Mouse (Mus musculus) heart, embryonic 14.5 days (tissue): ENCODE results near the gene Lgi4. TPM values are rescaled to one million over a fixed set of nuclear protein-coding genes. Genes with fewer than 3 reads are reported as not detected.

Experiments used
- ATAC-seq: fragments of 200-750 bp; cut with Nextera tagmentation; 2 replicates; pipeline ENCODE4 v1.8.0; 2017; ENCODE audit warnings: low read depth, moderate TSS enrichment; ENCODE audit not compliant: insufficient number of reproducible peaks, insufficient read depth, low FRiP score
- H3K27ac ChIP-seq, 2 experiments: fragments of 200-500 bp in 1 of 2; fragments of 300-500 bp in 1 of 2; sonication (generic) in 1 of 2; replicated peaks in 1 of 2; 2 replicates each; pipeline ENCODE4 v1.5.1; 2012 to 2014; ENCODE audit warnings: low read depth in 2 of 2, low read length in 2 of 2, control low read depth in 1 of 2, mild to moderate bottlenecking in 1 of 2, mixed read lengths in 1 of 2; ENCODE audit not compliant: control insufficient read depth in 1 of 2, insufficient read depth in 1 of 2
- H3K27me3 ChIP-seq: fragments of 300-500 bp; sonication (generic); 2 replicates; pipeline ENCODE4 v1.6.1; 2014; ENCODE audit warnings: mild to moderate bottlenecking, low read length, control low read depth; ENCODE audit not compliant: control insufficient read depth, insufficient read depth
- H3K36me3 ChIP-seq: fragments of 300-500 bp; sonication (generic); 2 replicates; pipeline ENCODE4 v1.6.1; 2014; ENCODE audit warnings: mild to moderate bottlenecking, control low read depth, low read length, mixed read lengths; ENCODE audit not compliant: control insufficient read depth, insufficient read depth
- H3K4me1 ChIP-seq, 2 experiments: fragments of 200-500 bp in 1 of 2; fragments of 300-500 bp in 1 of 2; sonication (generic) in 1 of 2; 2 replicates each; pipeline ENCODE4 v1.6.1; 2012 to 2014; ENCODE audit warnings: low read length in 2 of 2, control low read depth in 1 of 2, mixed read lengths in 1 of 2; ENCODE audit not compliant: control insufficient read depth in 2 of 2, insufficient read depth in 2 of 2
- H3K4me2 ChIP-seq: fragments of 300-500 bp; sonication (generic); 2 replicates; pipeline ENCODE4 v1.6.1; 2014; ENCODE audit warnings: mild to moderate bottlenecking, low read length
- H3K4me3 ChIP-seq, 2 experiments: fragments of 200-500 bp in 1 of 2; fragments of 300-500 bp in 1 of 2; sonication (generic) in 1 of 2; 2 replicates each; pipeline ENCODE4 v1.5.1; 2012 to 2014; ENCODE audit warnings: low read length in 2 of 2, mild to moderate bottlenecking in 2 of 2, control low read depth in 1 of 2, low read depth in 1 of 2, moderate library complexity in 1 of 2; ENCODE audit not compliant: control insufficient read depth in 1 of 2, insufficient read depth in 1 of 2
- H3K9ac ChIP-seq: fragments of 300-500 bp; sonication (generic); 2 replicates; pipeline ENCODE4 v1.6.1; 2014; ENCODE audit warnings: mild to moderate bottlenecking, low read length
- H3K9me3 ChIP-seq: fragments of 300-500 bp; sonication (generic); 2 replicates; pipeline ENCODE4 v1.6.1; 2016; ENCODE audit warnings: low read length, control low read depth; ENCODE audit not compliant: control insufficient read depth
- WGBS: fragments of 180-500 bp; shearing (Covaris S2); extraction: QIAGEN DNeasy Blood & Tissue Kit; methylation state at CpG from one replicate; pipeline ENCODE4 v1.1.7; 2014; 5-methylcytosine and 5-hydroxymethylcytosine counted together
- polyA plus RNA-seq: library from polyadenylated mRNA; unstranded; fragments of >200 nt; fragmentation: Nextera tagmentation; extraction: Ambion mirVana; gene quantifications from 2 replicates; pipeline ENCODE4 v1.2.1, GENCODE M21; 2014

Lgi4 gene
- polyA plus RNA-seq, 1 experiment from 2014 or later: not detected

- Histone ChIP-seq H3K27ac (0 out of 4 replicates have a peak overlapping the region, but pooled peaks of 1 of the 2 experiments have one; percentile 33), H3K4me2 (peak overlapping the region; percentile 69), H3K9ac (peak overlapping the region; percentile 81), H3K36me3 (no peaks in the 10 kb centered on the region), H3K4me3 (peak overlapping the region; percentile 17 to 51), H3K27me3 (peaks cover 34% of the 10 kb centered on the region), H3K4me1 (peaks cover 36 to 55% of the 10 kb centered on the region in 2 experiments), H3K9me3 (no peaks in the 10 kb centered on the region)
- ATAC-seq: no peak
- 14% methylated on average over 22 of the region's 22 CpGs for WGBS
These were observed 6.9 kb upstream of the Lgi4 start for GRCm38 (mm10) chr7:31052251-31052635.

DNA sequence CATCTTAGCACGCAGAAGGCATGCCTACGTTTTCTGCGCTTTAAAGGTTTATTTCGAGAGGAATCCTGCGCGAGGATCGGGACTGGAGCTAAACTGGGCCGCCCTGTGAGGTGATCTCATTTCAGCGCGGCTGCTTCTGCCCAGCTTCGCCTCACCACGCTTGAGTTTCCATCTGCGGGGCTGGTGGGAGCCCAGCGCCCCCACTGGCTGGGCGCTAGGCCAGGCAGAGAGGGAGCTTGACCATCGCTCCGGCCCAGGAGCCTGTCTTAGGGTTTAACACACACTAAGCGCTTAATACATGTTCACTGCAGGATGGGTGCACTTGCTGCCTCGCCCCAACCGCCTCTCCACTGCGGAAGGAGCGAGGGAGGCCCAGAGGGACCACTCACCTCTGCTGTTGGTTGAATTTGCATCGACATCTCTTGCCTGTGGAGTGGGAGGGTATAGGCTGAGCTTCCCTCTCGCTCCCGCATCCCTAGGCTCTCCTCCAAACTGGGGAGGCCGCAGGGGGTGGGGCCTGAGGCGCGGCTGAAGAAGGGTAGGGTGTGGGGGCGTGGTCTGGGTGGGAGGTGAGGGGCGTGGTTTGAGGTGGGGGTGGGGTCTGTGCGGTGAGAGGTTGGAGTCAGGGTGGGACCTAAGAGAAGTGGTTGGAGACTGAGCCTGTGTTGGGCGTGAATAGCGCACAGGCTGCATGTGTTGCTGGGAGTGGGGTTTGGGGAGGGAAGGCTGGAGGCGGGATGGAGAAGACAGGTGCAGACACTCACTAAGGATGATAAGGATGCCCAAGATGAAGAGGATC is 6.3 kb upstream of the Lgi4 start:
- WGBS: 3% methylated on average over 34 of the region's 34 CpGs
- ATAC-seq: no peak
- peaks cover 34% of the 10 kb centered on the region for H3K27me3 ChIP-seq

DNA sequence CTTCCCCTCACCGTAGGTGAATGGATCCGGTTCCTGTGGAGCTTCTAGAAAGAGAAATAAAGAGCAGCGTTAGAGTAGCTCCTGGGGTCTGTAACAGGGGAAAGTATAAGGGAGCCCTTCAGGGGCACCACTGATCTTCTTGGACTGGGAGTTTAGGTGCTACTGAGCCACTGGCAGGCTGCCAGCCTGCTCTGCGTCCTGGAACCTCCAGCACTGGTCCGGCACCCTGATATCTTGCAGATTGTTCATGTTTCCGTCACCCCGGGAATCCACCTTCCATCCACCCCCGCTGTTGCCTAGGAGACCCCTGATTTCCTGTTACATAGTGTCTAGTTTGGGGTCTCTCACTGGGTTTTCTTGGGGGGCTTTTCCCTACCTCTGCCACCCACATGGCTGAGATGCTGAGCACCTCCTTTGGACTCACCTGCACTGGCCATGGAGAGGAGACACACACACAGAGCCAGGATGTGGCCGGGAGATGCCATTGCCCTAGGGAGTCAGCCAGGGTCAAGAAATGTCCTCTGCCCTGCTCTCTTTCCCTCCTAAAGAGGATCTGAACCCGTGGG is 5.2 kb upstream of the Lgi4 start:
- H3K9ac ChIP-seq: peak overlapping the region; percentile 81
- 9% methylated on average over 10 of the region's 10 CpGs for WGBS
- peaks cover 34% of the 10 kb centered on the region for H3K27me3 ChIP-seq
- peaks cover 36 to 55% of the 10 kb centered on the region in 2 experiments for H3K4me1 ChIP-seq
- peak overlapping the region; percentile 51 to 60 for H3K4me3 ChIP-seq
- H3K36me3 ChIP-seq: no peaks in the 10 kb centered on the region
- H3K27ac ChIP-seq: peak overlapping the region; percentile 95 to 97
- peak overlapping the region; percentile 69 for H3K4me2 ChIP-seq
- H3K9me3 ChIP-seq: no peaks in the 10 kb centered on the region
- ATAC-seq: no peak

More for the DNA sequence above, 6.3 kb upstream of the Lgi4 start:
- Histone ChIP-seq H3K9ac (peak overlapping the region; percentile 81), H3K36me3 (no peaks in the 10 kb centered on the region), H3K4me1 (peaks cover 36 to 55% of the 10 kb centered on the region in 2 experiments), H3K27ac (peak overlapping the region in 1 of 2 experiments; percentile 33; a peak in 1 of 4 replicates), H3K4me3 (peak overlapping the region; percentile 51 to 60), H3K9me3 (no peaks in the 10 kb centered on the region), H3K4me2 (peak overlapping the region; percentile 69)

DNA sequence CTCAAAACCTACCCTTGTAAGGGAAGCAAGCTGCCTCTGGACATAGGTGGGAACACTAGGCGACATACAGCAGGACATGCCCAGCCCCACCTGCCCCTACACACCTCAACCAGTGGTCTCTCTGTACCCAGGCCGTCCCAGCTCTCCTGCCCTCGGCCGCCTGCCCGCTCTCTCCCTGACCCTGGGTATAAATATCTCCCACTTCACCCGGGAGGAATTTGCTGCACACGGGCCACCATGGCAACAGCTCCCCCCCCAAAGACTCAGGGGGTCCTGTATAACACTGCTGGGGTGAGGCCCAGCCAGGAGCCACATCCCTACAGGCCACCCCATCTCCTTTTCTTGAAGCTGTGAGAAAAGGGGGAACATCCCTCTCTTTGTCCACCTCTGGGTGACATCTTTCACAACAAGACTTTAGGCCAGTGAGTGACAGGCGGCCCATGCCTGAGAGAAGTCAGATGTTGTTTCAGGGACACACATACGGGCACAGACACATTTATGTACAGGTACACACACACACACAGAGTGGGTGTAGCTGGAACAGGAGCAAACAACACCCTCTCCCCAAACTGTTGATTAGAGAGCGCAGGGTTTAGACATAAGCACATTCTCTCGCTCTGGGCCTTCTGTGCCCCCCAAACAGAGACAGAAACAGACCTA is 4.4 kb upstream of the Lgi4 start:
- Histone ChIP-seq H3K9me3 (no peaks in the 10 kb centered on the region), H3K4me1 (peaks cover 38 to 51% of the 10 kb centered on the region in 2 experiments), H3K36me3 (no peaks in the 10 kb centered on the region), H3K4me2 (peak overlapping the region; percentile 69), H3K9ac (peak overlapping the region; percentile 81), H3K4me3 (peak overlapping the region; percentile 51 to 60), H3K27me3 (peaks cover 27% of the 10 kb centered on the region), H3K27ac (peak overlapping the region; percentile 95 to 97)
- WGBS: 16% methylated on average over 11 of the region's 11 CpGs
- peak; percentile 36 for ATAC-seq

DNA sequence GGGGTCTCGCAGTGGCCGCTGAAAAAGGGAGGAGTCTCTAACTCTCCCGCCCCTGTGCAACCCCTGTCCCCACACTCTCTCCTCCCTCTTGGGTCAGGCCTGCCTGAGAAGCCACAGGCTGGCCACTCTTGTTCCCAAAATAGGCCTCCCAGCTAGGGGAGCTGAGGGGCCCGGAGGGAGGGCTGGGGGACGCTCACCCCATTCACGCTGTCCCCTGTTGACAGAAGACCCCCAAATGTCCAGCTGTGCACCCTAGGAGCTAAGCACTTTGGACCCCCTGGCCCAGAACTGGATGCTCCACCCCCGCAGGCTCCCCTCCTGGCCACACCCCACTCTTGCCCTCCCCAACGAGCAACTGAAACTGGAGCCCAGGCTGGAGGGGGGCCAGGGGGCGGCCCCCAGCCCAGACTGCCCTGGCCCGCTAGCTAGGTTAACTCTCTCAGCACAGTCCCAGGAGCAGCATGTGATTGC is 3.8 kb upstream of the Lgi4 start:
- Histone ChIP-seq H3K27ac (peak overlapping the region; percentile 95 to 97), H3K4me1 (peaks cover 36 to 45% of the 10 kb centered on the region in 2 experiments)

GRCm38 (mm10) chr7:31055883-31056282 is 3.3 kb upstream of the Lgi4 start:
- ATAC-seq: no peak
- peak overlapping the region; percentile 45; the same call in 1 of the 2 replicates for H3K9ac ChIP-seq
- H3K36me3 ChIP-seq: no peaks in the 10 kb centered on the region
- H3K4me3 ChIP-seq: peak overlapping the region in 1 of 2 experiments; percentile 60; a peak in 1 of 4 replicates
- H3K27me3 ChIP-seq: peaks cover 16% of the 10 kb centered on the region
- H3K9me3 ChIP-seq: no peaks in the 10 kb centered on the region
- peak overlapping the region; percentile 69 for H3K4me2 ChIP-seq
- H3K27ac ChIP-seq: peak overlapping the region; percentile 95 to 97
- H3K4me1 ChIP-seq: peaks cover 36 to 41% of the 10 kb centered on the region in 2 experiments
- 9% methylated on average over 3 of the region's 4 CpGs for WGBS

More for the DNA sequence above, 3.8 kb upstream of the Lgi4 start:
- ATAC-seq: peak; percentile 88
- Histone ChIP-seq H3K27me3 (peaks cover 21% of the 10 kb centered on the region), H3K36me3 (no peaks in the 10 kb centered on the region), H3K4me3 (peak overlapping the region; percentile 51 to 60), H3K4me2 (peak overlapping the region; percentile 69), H3K9me3 (no peaks in the 10 kb centered on the region), H3K9ac (peak overlapping the region; percentile 81)
- WGBS: 6% methylated on average over 10 of the region's 10 CpGs

DNA sequence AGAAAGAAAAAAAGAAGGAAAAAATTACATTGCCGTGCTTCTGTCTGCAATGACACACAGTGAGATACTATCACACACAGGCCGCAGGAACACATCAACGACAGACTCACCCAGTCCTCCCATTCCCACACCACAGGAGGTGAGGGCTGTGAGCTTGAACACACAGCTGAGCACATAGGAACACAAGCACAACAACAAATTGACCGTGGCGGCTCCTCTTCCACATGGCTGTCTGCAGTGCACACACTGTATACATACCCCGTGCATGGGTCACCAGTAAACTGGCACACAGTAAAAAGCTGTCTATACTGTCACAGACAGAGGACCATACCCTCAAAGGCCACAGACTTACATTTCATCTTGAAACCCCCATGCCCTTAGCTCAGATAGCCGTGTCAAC is 2.7 kb upstream of the Lgi4 start:
- H3K4me1 ChIP-seq: peaks cover 34 to 36% of the 10 kb centered on the region in 2 experiments
- no peak for ATAC-seq
- H3K9me3 ChIP-seq: no peaks in the 10 kb centered on the region
- 69% methylated on average over 7 of the region's 7 CpGs for WGBS
- peak overlapping the region in 1 of 2 experiments; percentile 95; a peak in 1 of 4 replicates for H3K27ac ChIP-seq
- no peak overlapping the region for H3K9ac ChIP-seq
- H3K36me3 ChIP-seq: no peaks in the 10 kb centered on the region
- no peak overlapping the region for H3K4me2 ChIP-seq
- H3K4me3 ChIP-seq: no peak overlapping the region
- peaks cover 11% of the 10 kb centered on the region for H3K27me3 ChIP-seq
